In genomic region chr19:46572548-46572947, GRCm38 (mm10) we compare ENCODE assay signal across 7 mouse cellular contexts. TPM values are rescaled to one million over a fixed set of nuclear protein-coding genes. Genes with fewer than 3 reads are reported as not detected.
A peak's percentile ranks its signal among the peaks of the same experiment; 100 is the strongest.
DNase-seq lines count a peak whose midpoint lies in the region; ATAC-seq and TF ChIP-seq lines count a peak whose summit lies in the region.

No protein-coding gene starts in this region.

- TF ChIP-seq POLR2A in embryonic fibroblast, embryonic 13.5 days (IDR thresholded peaks at IDR 0.05; ENCODE audit: low read depth, low read length): no peak

- H3K4me3 ChIP-seq in neural tube, embryonic 11.5 days (ENCODE audit: low read depth, low read length): peak overlapping the region; percentile 71
- H3K4me3 ChIP-seq in embryonic fibroblast, embryonic 13.5 days (ENCODE audit: insufficient read depth, low read length): peak overlapping the region; percentile 92
- peak overlapping the region; percentile 82 for H3K4me3 ChIP-seq in limb, embryonic 10.5 days
- H3K4me3 ChIP-seq in midbrain, postnatal 0 days (ENCODE audit: low read depth, low read length): peak overlapping the region; percentile 59

- H3K4me1 ChIP-seq in neural tube, embryonic 11.5 days (ENCODE audit: control insufficient read depth, insufficient read depth, low read length): peaks cover 6% of the 10 kb centered on the region
- H3K4me1 ChIP-seq in embryonic fibroblast, embryonic 13.5 days (ENCODE audit: control insufficient read depth, insufficient read depth, low read length): no peaks in the 10 kb centered on the region
- H3K4me1 ChIP-seq in limb, embryonic 10.5 days: peaks cover 36% of the 10 kb centered on the region; the same call in 1 of the 2 replicates
- H3K4me1 ChIP-seq in midbrain, postnatal 0 days (ENCODE audit: insufficient read depth, low read length): no peaks in the 10 kb centered on the region

- H3K9me3 ChIP-seq in neural tube, embryonic 11.5 days (ENCODE audit: control insufficient read depth, low read length): no peaks in the 10 kb centered on the region
- no peaks in the 10 kb centered on the region for H3K9me3 ChIP-seq in limb, embryonic 10.5 days (replicated peaks)
- H3K9me3 ChIP-seq in midbrain, postnatal 0 days (ENCODE audit: low read length): no peaks in the 10 kb centered on the region

- H3K27me3 ChIP-seq in neural tube, embryonic 11.5 days (ENCODE audit: control insufficient read depth, insufficient read depth, low read length): no peaks in the 10 kb centered on the region
- no peaks in the 10 kb centered on the region for H3K27me3 ChIP-seq in limb, embryonic 10.5 days (ENCODE audit: low read depth, poor library complexity, severe bottlenecking)
- H3K27me3 ChIP-seq in midbrain, postnatal 0 days (ENCODE audit: insufficient read depth, low read length): no peaks in the 10 kb centered on the region

- peak overlapping the region; percentile 40; the same call in 1 of the 2 replicates for H3K27ac ChIP-seq in neural tube, embryonic 11.5 days (ENCODE audit: low read depth, low read length)
- peak overlapping the region; percentile 61 for H3K27ac ChIP-seq in embryonic fibroblast, embryonic 13.5 days (ENCODE audit: insufficient read depth, low read length)
- H3K27ac ChIP-seq in limb, embryonic 10.5 days: peak overlapping the region; percentile 89
- H3K27ac ChIP-seq in midbrain, postnatal 0 days (ENCODE audit: low read depth, low read length): peak overlapping the region; percentile 77

- under 1% methylated on average over 17 of the region's 17 CpGs for WGBS in neural tube, embryonic 11.5 days
- under 1% methylated on average over 17 of the region's 17 CpGs for WGBS in limb, embryonic 10.5 days
- WGBS in midbrain, postnatal 0 days: under 1% methylated on average over 17 of the region's 17 CpGs

- H3K36me3 ChIP-seq in neural tube, embryonic 11.5 days (ENCODE audit: control insufficient read depth, insufficient read depth, low read length): no peaks in the 10 kb centered on the region
- H3K36me3 ChIP-seq in limb, embryonic 10.5 days: peaks cover 6% of the 10 kb centered on the region
- H3K36me3 ChIP-seq in midbrain, postnatal 0 days (ENCODE audit: insufficient read depth, low read length): no peaks in the 10 kb centered on the region

- H3K9ac ChIP-seq in neural tube, embryonic 11.5 days (ENCODE audit: low read length): peak overlapping the region; percentile 69
- peak overlapping the region; percentile 76 for H3K9ac ChIP-seq in midbrain, postnatal 0 days (replicated peaks; ENCODE audit: low read length, poor library complexity, severe bottlenecking)

- TF ChIP-seq CTCF in embryonic fibroblast, embryonic 13.5 days (IDR thresholded peaks at IDR 0.05; ENCODE audit: borderline replicate concordance, insufficient read depth, low read length): no peak
- 0 out of 2 replicates have a peak, but pooled peaks have one; percentile 2 for TF ChIP-seq CTCF in midbrain, postnatal 0 days (IDR thresholded peaks at IDR 0.05)

- peak; percentile 59 for ATAC-seq in neural tube, embryonic 11.5 days (ENCODE audit: insufficient read depth, low FRiP score, low TSS enrichment)
- peak; percentile 18; the same call in 1 of the 2 replicates for ATAC-seq in midbrain, postnatal 0 days (ENCODE audit: low FRiP score)

- peak overlapping the region; percentile 52 for H3K4me2 ChIP-seq in neural tube, embryonic 11.5 days (ENCODE audit: low read depth)
- H3K4me2 ChIP-seq in midbrain, postnatal 0 days (ENCODE audit: low read depth, low read length, poor library complexity, severe bottlenecking): peak overlapping the region; percentile 71

- DNase-seq in neural tube, embryonic 11.5 days (ENCODE audit: low spot score): no peak
- DNase-seq in neural tube, embryonic 10.5 days (ENCODE audit: extremely low spot score, low spot score): no peak
- no peak for DNase-seq in limb, embryonic 10.5 days (ENCODE audit: low spot score)
- no peak for DNase-seq in midbrain, postnatal 0 days (ENCODE audit: low spot score)
- DNase-seq in cerebellum, postnatal 4 days (ENCODE audit: low spot score in 2 of 2): no peak
- no peak for DNase-seq in ovary, postnatal 14 days (ENCODE audit: low spot score)

RNA-seq across cellular contexts. Expression of gene Arl3, which starts 0.5 kb away (rescaled TPM):
- 123 and 131 TPM in 2 replicates for polyA plus RNA-seq in neural tube, embryonic 11.5 days (2014; fragmentation: Nextera tagmentation; extraction: Ambion mirVana)
- polyA plus RNA-seq in embryonic fibroblast, embryonic 13.5 days (2011; ENCODE audit: insufficient read length, low read depth, missing spikeins): 83.5 and 94.6 TPM in 2 replicates
- 164 and 173 TPM in 2 replicates for polyA plus RNA-seq in limb, embryonic 10.5 days (2016; fragmentation: Nextera tagmentation; extraction: Ambion mirVana)
- total RNA-seq in midbrain, postnatal 0 days (2014; rRNA removed): 94.5 and 109 TPM in 2 replicates
- 192 and 194 TPM in 2 replicates for polyA plus RNA-seq in midbrain, postnatal 0 days (2015; fragmentation: Nextera tagmentation; extraction: Ambion mirVana)

RNA-seq across cellular contexts. Expression of gene Sfxn2, which starts 0.6 kb away (rescaled TPM):
- polyA plus RNA-seq in neural tube, embryonic 11.5 days (2014; fragmentation: Nextera tagmentation; extraction: Ambion mirVana): 12.7 and 14.1 TPM in 2 replicates
- polyA plus RNA-seq in embryonic fibroblast, embryonic 13.5 days (2011; ENCODE audit: insufficient read length, low read depth, missing spikeins): 7.6 and 8.6 TPM in 2 replicates
- polyA plus RNA-seq in limb, embryonic 10.5 days (2016; fragmentation: Nextera tagmentation; extraction: Ambion mirVana): 19.0 and 21.7 TPM in 2 replicates
- total RNA-seq in midbrain, postnatal 0 days (2014; rRNA removed): 5.9 and 6.0 TPM in 2 replicates
- polyA plus RNA-seq in midbrain, postnatal 0 days (2015; fragmentation: Nextera tagmentation; extraction: Ambion mirVana): 9.5 and 9.8 TPM in 2 replicates

RNA-seq across cellular contexts. Expression of gene Wbp1l, which starts 26.3 kb away (rescaled TPM):
- 41.6 and 48.8 TPM in 2 replicates for polyA plus RNA-seq in neural tube, embryonic 11.5 days (2014; fragmentation: Nextera tagmentation; extraction: Ambion mirVana)
- polyA plus RNA-seq in embryonic fibroblast, embryonic 13.5 days (2011; ENCODE audit: insufficient read length, low read depth, missing spikeins): 50.6 and 52.9 TPM in 2 replicates
- polyA plus RNA-seq in limb, embryonic 10.5 days (2016; fragmentation: Nextera tagmentation; extraction: Ambion mirVana): 49.8 and 52.3 TPM in 2 replicates
- 44.2 and 44.8 TPM in 2 replicates for total RNA-seq in midbrain, postnatal 0 days (2014; rRNA removed)
- polyA plus RNA-seq in midbrain, postnatal 0 days (2015; fragmentation: Nextera tagmentation; extraction: Ambion mirVana): 27.1 and 27.8 TPM in 2 replicates
